In the genomic region with DNA sequence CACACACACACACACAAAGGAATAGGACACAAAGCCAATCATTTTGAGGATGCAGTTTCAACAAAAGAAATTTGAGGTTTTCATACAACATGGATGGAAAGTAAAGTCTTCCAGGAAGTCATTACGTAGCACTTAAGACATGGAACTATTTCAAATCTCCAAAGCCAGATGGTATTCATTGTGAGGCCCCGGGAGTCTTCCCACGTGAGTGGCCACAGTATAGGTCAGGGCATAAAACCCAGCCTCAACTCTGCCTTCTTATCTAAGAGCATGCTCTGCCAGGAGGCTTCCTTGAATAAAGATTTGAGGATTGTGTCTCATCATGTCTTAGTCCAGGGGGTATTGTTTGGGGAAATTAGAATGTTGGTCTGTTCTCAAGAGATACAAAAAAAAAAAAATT, we compare ENCODE assay signal across 24 mouse cellular contexts.
DNase-seq lines count a peak whose midpoint lies in the region; ATAC-seq lines count a peak whose summit lies in the region.
"Had no signal": no experiment of that assay in that cellular context is flagged by ENCODE, and none has a peak within 500 bp of the region (broad histone marks: within the 10 kb centered on the region; RNA-seq: fewer than 3 reads in every experiment).

No protein-coding gene starts in this region.

- no peaks in the 10 kb centered on the region for H3K27me3 ChIP-seq in embryonic facial prominence, embryonic 12.5 days
- H3K27me3 ChIP-seq: embryonic facial prominence, embryonic 13.5 days; heart, embryonic 13.5 days; hindbrain, embryonic 13.5 days; intestine, embryonic 15.5 days; Patski had no signal

- H3K9me3 ChIP-seq in embryonic facial prominence, embryonic 12.5 days: no peaks in the 10 kb centered on the region
- H3K9me3 ChIP-seq: embryonic facial prominence, embryonic 13.5 days; heart, embryonic 13.5 days; hindbrain, embryonic 13.5 days; intestine, embryonic 15.5 days had no signal

- H3K36me3 ChIP-seq in embryonic facial prominence, embryonic 12.5 days: no peaks in the 10 kb centered on the region
- H3K36me3 ChIP-seq: embryonic facial prominence, embryonic 13.5 days; heart, embryonic 13.5 days; hindbrain, embryonic 13.5 days; intestine, embryonic 15.5 days had no signal

- H3K4me3 ChIP-seq in embryonic facial prominence, embryonic 12.5 days: no peak overlapping the region
- H3K4me3 ChIP-seq: embryonic facial prominence, embryonic 13.5 days; erythroblast, embryonic 14.5 days; gastrocnemius, adult 2 months; heart, embryonic 13.5 days; hindbrain, embryonic 13.5 days; intestine, embryonic 15.5 days had no signal

- 0 out of 2 replicates have a peak overlapping the region, but pooled peaks have one; percentile 30 for H3K27ac ChIP-seq in embryonic facial prominence, embryonic 12.5 days
- H3K27ac ChIP-seq: embryonic facial prominence, embryonic 13.5 days; gastrocnemius, adult 2 months; heart, embryonic 13.5 days; hindbrain, embryonic 13.5 days; hindbrain, postnatal 0 days; intestine, embryonic 15.5 days had no signal

- no peak overlapping the region for H3K4me2 ChIP-seq in embryonic facial prominence, embryonic 12.5 days (replicated peaks)
- H3K4me2 ChIP-seq: embryonic facial prominence, embryonic 13.5 days; heart, embryonic 13.5 days; hindbrain, embryonic 13.5 days; intestine, embryonic 15.5 days had no signal

- ATAC-seq in embryonic facial prominence, embryonic 12.5 days (ENCODE audit: insufficient number of reproducible peaks, insufficient read depth, low FRiP score, low TSS enrichment): no peak
- ATAC-seq: activated CD4-positive, CD25-positive, alpha-beta regulatory T cell, adult 4 months; forebrain, postnatal 0 days; hindbrain, postnatal 0 days; intestine, embryonic 15.5 days; Patski had no signal

- DNase-seq in embryo, embryonic 10 days (ENCODE audit: low spot score): peak; percentile 21
- DNase-seq in embryo, embryonic 9.5 days (ENCODE audit: extremely low spot score): no peak
- peak; percentile 46 for DNase-seq in hindlimb bud, embryonic 11.5 days (ENCODE audit: extremely low spot score, low read depth, low spot score)
- DNase-seq in cerebellum, postnatal 14 days: no peak
- no peak for DNase-seq in retina, postnatal 1 day
- no peak for DNase-seq in lung, postnatal 14 days
- DNase-seq: adrenal gland, postnatal 25 days; cerebellum, adult 18-20 months; cerebellum, adult 9-11 months; forebrain, postnatal 0 days; gastrocnemius, adult 2 months; gastrocnemius, postnatal 25 days; heart, adult 11 months; heart, postnatal 4 days; kidney, adult 18-20 months had no signal

- H3K9ac ChIP-seq in embryonic facial prominence, embryonic 12.5 days: no peak overlapping the region
- H3K9ac ChIP-seq: embryonic facial prominence, embryonic 13.5 days; forebrain, postnatal 0 days; heart, embryonic 13.5 days; hindbrain, embryonic 13.5 days; intestine, embryonic 15.5 days had no signal

- 24% methylated on average over 3 of the region's 3 CpGs for WGBS in embryonic facial prominence, embryonic 12.5 days

- H3K4me1 ChIP-seq in embryonic facial prominence, embryonic 12.5 days: peaks cover 25% of the 10 kb centered on the region
- H3K4me1 ChIP-seq: hindbrain, embryonic 13.5 days had no signal

Comparison
In these comparisons a context has a peak if more than half of its experiments do, and no peak if none do; other contexts are left out.
1. DNase-seq: peak in embryo, embryonic 10 days (single experiment) and hindlimb bud, embryonic 11.5 days (single experiment); none in embryo, embryonic 9.5 days (single experiment), cerebellum, postnatal 14 days (0 of 2), retina, postnatal 1 day (single experiment) and lung, postnatal 14 days (single experiment).